Mouse (Mus musculus) midbrain, embryonic 12.5 days (tissue): ENCODE measurements around the gene Npl. TPM values are rescaled to one million over a fixed set of nuclear protein-coding genes. Genes with fewer than 3 reads are reported as not detected.

ENCODE experiments used
- ATAC-seq: fragments of 200-750 bp; cut with Nextera tagmentation; 2 replicates; pipeline ENCODE4 v1.8.0; 2017; ENCODE audit warnings: low read depth, moderate TSS enrichment, moderate library complexity; ENCODE audit not compliant: low FRiP score
- H3K27ac ChIP-seq: fragments of 300-500 bp; sonication (generic); replicated peaks from 2 replicates; pipeline ENCODE4 v1.5.1; 2016; ENCODE audit warnings: mild to moderate bottlenecking
- H3K27me3 ChIP-seq: fragments of 300-500 bp; sonication (generic); 2 replicates; pipeline ENCODE4 v1.6.1; 2016; ENCODE audit warnings: mild to moderate bottlenecking
- H3K36me3 ChIP-seq: fragments of 300-500 bp; sonication (generic); 2 replicates; pipeline ENCODE4 v1.6.1; 2016
- H3K4me1 ChIP-seq: fragments of 300-500 bp; sonication (generic); 2 replicates; pipeline ENCODE4 v1.6.1; 2016
- H3K4me2 ChIP-seq: fragments of 300-500 bp; sonication (generic); replicated peaks from 2 replicates; pipeline ENCODE4 v1.6.1; 2016; ENCODE audit warnings: mild to moderate bottlenecking, moderate library complexity
- H3K4me3 ChIP-seq: fragments of 300-500 bp; sonication (generic); 2 replicates; pipeline ENCODE4 v1.5.1; 2016; ENCODE audit warnings: mild to moderate bottlenecking
- H3K9ac ChIP-seq: fragments of 300-500 bp; sonication (generic); replicated peaks from 2 replicates; pipeline ENCODE4 v1.6.1; 2016; ENCODE audit warnings: mild to moderate bottlenecking, moderate library complexity
- H3K9me3 ChIP-seq: fragments of 300-500 bp; sonication (generic); 2 replicates; pipeline ENCODE4 v1.6.1; 2016; ENCODE audit warnings: mild to moderate bottlenecking
- WGBS: fragments of 180-500 bp; shearing (Covaris S2); methylation state at CpG from one replicate; pipeline ENCODE4 v1.1.7; 2016; 5-methylcytosine and 5-hydroxymethylcytosine counted together
- polyA plus RNA-seq: library from polyadenylated mRNA; unstranded; fragments of >200 nt; fragmentation: Nextera tagmentation; extraction: Ambion mirVana; gene quantifications from 2 replicates; pipeline ENCODE4 v1.2.1, GENCODE M21; 2016

Npl gene
- polyA plus RNA-seq, 1 experiment from 2014 or later: 16.7 TPM

DNA sequence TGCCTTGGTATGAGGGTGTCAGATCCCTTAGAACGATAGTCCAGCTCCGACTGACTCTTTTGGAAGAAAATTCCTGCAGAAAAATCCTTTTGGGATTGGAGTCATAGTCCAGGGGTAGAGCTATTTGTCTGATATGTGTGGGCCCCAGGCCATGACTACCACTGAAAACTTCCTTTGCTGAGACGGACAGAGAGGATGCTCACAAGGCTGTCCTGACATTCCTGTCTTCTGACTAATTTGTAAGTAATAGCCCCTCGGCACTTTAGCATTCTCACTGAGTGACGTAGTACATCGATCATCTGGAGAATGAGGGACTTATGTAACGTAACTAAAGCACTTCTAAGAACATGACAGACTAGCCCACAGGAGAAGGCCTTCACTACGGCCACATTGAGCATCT lies 15.9 kb upstream of the Npl start:
- Histone ChIP-seq H3K4me2 (no peak overlapping the region), H3K4me3 (no peak overlapping the region), H3K9ac (no peak overlapping the region), H3K4me1 (peaks cover 2% of the 10 kb centered on the region; the same call in 1 of the 2 replicates), H3K27me3 (no peaks in the 10 kb centered on the region), H3K27ac (no peak overlapping the region), H3K9me3 (no peaks in the 10 kb centered on the region), H3K36me3 (no peaks in the 10 kb centered on the region)
- no peak for ATAC-seq
- whole genome bisulfite sequencing: 89% methylated on average over 8 of the region's 8 CpGs

DNA sequence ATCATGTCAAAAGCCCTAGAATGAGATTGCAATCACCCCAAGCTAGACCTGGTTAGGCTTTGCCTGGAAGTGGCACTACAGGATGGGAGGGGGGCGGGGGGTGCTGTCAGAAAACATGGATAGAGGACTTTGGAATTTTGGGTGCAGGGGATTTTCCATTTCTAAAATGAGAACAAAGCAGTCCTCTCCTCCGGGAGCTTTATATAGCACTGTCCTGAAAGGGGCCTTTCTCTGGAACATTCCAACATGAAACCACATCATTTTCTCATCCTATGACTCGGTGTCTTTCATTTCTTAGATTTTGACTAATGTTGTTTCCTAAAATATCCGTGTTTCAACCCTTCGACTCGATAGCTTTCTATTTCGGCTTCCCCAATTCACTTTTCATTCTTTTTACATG lies 14.9 kb upstream of the Npl start:
- Histone ChIP-seq H3K27me3 (peaks cover 6% of the 10 kb centered on the region; the same call in 1 of the 2 replicates), H3K36me3 (no peaks in the 10 kb centered on the region), H3K4me2 (no peak overlapping the region), H3K4me1 (peaks cover 7% of the 10 kb centered on the region; the same call in 1 of the 2 replicates), H3K27ac (no peak overlapping the region), H3K9ac (no peak overlapping the region), H3K9me3 (no peaks in the 10 kb centered on the region), H3K4me3 (no peak overlapping the region)
- ATAC-seq: no peak
- 91% methylated on average over 7 of the region's 7 CpGs for WGBS

DNA sequence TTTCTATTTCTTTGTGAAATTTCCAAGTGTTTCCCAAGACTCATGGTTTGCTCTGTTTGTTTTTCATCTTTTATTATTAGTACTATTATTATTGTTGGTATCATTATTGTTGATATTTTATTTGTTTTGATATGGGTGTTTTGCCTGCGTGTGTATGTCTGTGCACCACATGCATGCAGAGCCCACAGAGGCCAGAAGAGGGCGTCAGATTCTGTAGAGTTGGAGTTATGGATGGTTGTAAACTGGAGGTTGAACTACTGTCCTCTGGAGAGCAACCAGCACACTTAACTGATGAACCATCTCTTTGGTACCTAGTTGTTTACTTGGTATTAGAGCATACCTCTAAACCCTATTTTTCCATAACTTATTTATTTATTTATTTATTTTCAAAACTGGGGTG lies 13.8 kb upstream of the Npl start:
- 48% methylated on average over 2 of the region's 2 CpGs for WGBS
- Histone ChIP-seq H3K27ac (no peak overlapping the region), H3K4me3 (no peak overlapping the region), H3K4me2 (no peak overlapping the region), H3K9me3 (no peaks in the 10 kb centered on the region), H3K4me1 (peaks cover 8% of the 10 kb centered on the region; the same call in 1 of the 2 replicates), H3K27me3 (peaks cover 9% of the 10 kb centered on the region), H3K36me3 (no peaks in the 10 kb centered on the region), H3K9ac (no peak overlapping the region)
- no peak for ATAC-seq

DNA sequence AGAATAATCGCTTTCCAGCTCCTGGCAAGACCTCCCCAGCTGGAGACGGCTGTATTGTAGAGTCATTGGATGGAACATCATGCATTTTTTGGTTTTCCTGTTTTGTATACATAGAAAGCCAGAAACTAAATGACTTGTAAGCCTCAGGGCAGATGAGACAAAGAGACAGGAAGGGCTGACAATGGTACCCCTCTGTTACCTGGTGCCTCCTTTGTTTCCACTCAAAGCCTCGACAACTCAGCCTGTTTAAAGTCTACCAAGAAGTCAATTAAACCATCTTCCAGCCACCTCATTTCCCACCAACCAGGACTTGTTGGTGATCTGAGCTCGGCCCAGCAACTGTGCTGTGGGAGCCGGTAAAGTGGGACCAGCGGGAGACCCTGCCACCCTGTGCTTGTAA lies 11.0 kb upstream of the Npl start:
- Histone ChIP-seq H3K9ac (no peak overlapping the region), H3K4me2 (no peak overlapping the region), H3K4me1 (peaks cover 8% of the 10 kb centered on the region; the same call in 1 of the 2 replicates), H3K4me3 (no peak overlapping the region), H3K27ac (no peak overlapping the region), H3K27me3 (peaks cover 18% of the 10 kb centered on the region), H3K36me3 (no peaks in the 10 kb centered on the region), H3K9me3 (no peaks in the 10 kb centered on the region)
- 63% methylated on average over 6 of the region's 6 CpGs for WGBS
- no peak for ATAC-seq

DNA sequence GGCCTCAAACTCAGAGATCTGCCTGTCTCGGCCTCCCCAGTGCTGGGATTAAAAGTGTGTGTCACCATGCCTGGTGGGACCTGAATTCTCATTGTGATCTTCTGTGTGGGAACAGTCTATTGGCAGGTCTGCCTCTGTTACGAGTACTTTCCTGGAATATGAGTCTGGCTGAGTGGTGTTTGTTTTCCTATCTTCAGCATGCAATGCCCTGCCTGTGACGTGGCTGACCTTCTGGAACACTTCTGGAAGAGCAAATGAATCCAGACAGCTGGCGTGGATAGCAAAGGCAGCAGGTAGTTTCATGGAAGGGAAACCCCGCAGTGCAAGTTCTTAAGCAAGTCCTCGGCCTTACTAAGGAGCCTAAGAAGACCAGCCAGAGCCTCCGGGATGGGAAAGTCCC lies 9.9 kb upstream of the Npl start:
- no peak overlapping the region for H3K4me2 ChIP-seq
- H3K9me3 ChIP-seq: no peaks in the 10 kb centered on the region
- H3K36me3 ChIP-seq: no peaks in the 10 kb centered on the region
- 62% methylated on average over 7 of the region's 7 CpGs for WGBS
- no peak overlapping the region for H3K4me3 ChIP-seq
- no peak overlapping the region for H3K27ac ChIP-seq
- no peak for ATAC-seq
- peaks cover 18% of the 10 kb centered on the region for H3K27me3 ChIP-seq
- H3K4me1 ChIP-seq: peaks cover 8% of the 10 kb centered on the region; the same call in 1 of the 2 replicates
- no peak overlapping the region for H3K9ac ChIP-seq

DNA sequence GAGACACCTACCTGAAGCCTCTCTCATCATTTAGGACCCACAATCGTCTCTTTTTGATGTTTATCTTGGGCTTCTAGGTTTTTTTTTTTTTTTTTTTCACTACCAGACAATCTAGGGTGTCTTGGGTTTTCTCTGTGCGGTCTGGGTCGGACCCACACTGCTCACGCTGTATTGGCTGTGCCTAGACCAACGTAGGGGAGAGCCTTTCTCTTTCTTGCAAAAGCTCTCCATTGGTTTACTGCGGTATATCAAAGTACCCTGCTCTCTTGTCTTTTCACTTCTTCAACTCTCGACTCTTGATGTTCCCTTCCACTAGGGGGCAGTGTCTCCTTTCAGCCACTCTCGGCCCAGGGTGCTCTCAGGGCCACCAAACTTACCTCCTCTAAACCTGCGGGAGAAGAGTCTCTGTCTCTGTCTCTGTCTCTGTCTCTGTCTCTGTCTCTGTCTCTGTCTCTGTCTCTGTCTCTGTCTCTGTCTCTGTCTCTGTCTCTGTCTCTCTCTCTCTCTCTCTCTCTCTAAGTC lies 9.3 kb upstream of the Npl start:
- ATAC-seq: peak; percentile 59; the same call in 1 of the 2 replicates
- WGBS: 18% methylated on average over 9 of the region's 9 CpGs
- H3K27me3 ChIP-seq: peaks cover 18% of the 10 kb centered on the region

DNA sequence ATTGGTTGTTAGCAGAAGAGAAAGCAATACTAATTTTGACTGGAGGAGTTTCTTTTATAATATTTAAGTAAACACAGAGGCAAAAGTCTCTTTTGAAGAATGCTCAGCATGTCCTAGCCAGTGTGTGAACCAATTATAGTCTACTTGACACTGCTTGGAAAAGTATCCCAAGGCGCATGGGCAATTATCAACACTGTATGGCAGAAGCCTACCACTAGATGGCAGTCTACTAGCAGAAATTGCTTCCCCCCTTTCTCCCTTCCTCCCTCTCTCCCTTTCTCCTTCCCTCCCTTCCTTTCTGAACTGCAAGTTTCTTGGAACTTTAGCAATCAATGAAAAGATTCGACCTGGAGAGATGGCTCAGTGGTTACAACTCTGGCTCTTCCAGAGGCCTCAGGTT lies 7.1 kb upstream of the Npl start:
- Histone ChIP-seq H3K4me3 (no peak overlapping the region), H3K27me3 (peaks cover 18% of the 10 kb centered on the region), H3K9me3 (no peaks in the 10 kb centered on the region), H3K4me2 (no peak overlapping the region), H3K36me3 (no peaks in the 10 kb centered on the region), H3K9ac (no peak overlapping the region), H3K27ac (no peak overlapping the region), H3K4me1 (peaks cover 8% of the 10 kb centered on the region; the same call in 1 of the 2 replicates)
- WGBS: 3% methylated on average over 2 of the region's 2 CpGs
- ATAC-seq: peak; percentile 59

More for the DNA sequence above, 9.3 kb upstream of the Npl start:
- H3K4me2 ChIP-seq: no peak overlapping the region
- H3K4me1 ChIP-seq: peaks cover 8% of the 10 kb centered on the region; the same call in 1 of the 2 replicates
- no peaks in the 10 kb centered on the region for H3K9me3 ChIP-seq
- H3K9ac ChIP-seq: no peak overlapping the region
- no peak overlapping the region for H3K27ac ChIP-seq
- no peaks in the 10 kb centered on the region for H3K36me3 ChIP-seq
- no peak overlapping the region for H3K4me3 ChIP-seq

DNA sequence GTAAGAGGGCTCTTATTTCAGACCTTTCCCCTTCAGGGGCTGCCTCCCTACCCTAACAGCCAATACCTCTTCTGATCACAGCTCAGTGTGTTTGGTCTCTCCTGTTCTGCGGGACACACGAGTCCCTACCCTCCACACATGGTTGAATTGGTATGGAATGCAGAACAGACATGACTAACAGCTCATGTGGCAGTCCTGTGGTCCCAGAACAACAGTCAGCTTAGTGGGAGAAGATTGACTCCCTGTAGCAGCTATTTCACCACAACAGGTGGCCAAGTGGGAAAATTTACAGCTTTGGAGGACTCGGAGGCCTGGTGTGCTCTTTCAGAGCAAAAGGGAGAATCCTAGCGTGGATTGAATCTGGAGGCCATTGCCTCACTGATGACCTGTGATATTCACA lies 6.4 kb upstream of the Npl start:
- Histone ChIP-seq H3K27ac (no peak overlapping the region), H3K9me3 (no peaks in the 10 kb centered on the region), H3K4me1 (peaks cover 7% of the 10 kb centered on the region; the same call in 1 of the 2 replicates), H3K9ac (no peak overlapping the region), H3K36me3 (no peaks in the 10 kb centered on the region), H3K27me3 (peaks cover 18% of the 10 kb centered on the region), H3K4me2 (no peak overlapping the region), H3K4me3 (no peak overlapping the region)
- WGBS: 80% methylated on average over 4 of the region's 4 CpGs
- no peak for ATAC-seq

DNA sequence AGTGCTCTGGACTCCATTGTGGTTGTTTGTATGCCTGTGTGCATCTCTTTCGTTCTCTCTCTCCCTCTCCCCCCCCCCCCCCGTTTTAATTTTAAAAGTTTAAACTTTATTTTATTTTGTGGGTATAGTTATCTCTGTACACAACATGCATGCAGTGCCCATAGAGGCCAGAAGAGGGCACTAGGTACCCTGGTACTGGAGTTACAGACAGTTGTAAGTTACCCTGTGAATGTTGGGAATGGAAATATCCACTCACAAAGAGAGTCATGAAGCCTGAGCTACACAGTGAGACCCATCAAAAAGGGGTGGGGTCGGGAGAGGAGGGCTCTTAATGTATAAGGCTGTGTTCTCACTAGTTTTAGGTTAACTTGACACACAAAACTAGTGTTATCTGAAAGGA lies 969 bp upstream of the Npl start:
- peaks cover 4% of the 10 kb centered on the region; the same call in 1 of the 2 replicates for H3K4me1 ChIP-seq
- no peak overlapping the region for H3K4me2 ChIP-seq
- no peak overlapping the region for H3K9ac ChIP-seq
- WGBS: 34% methylated on average over 3 of the region's 3 CpGs
- H3K27ac ChIP-seq: no peak overlapping the region
- peak; percentile 18; the same call in 1 of the 2 replicates for ATAC-seq
- no peak overlapping the region for H3K4me3 ChIP-seq
- H3K27me3 ChIP-seq: peaks cover 6% of the 10 kb centered on the region; the same call in 1 of the 2 replicates
- no peaks in the 10 kb centered on the region for H3K9me3 ChIP-seq
- no peaks in the 10 kb centered on the region for H3K36me3 ChIP-seq

DNA sequence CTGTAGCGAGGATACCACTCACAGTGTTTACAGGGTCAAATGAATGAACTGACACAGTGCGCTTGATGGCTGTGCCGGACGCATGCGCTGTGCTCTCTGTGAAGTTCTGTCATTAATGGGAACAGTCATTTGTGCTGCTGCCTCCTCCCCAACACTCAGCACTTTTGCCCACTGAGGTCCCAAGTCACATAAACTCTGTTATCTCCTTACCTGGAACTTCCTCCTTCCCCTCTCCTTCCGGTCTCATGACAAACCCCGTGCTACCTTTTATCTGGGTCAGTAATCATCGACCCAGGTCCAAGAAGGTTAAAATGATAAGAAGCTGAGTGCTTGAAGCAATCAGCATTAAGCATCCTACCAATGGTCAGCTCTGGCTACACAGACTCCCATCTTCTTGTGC lies 2.3 kb downstream of the Npl start:
- whole genome bisulfite sequencing: 88% methylated on average over 8 of the region's 8 CpGs
- H3K4me2 ChIP-seq: no peak overlapping the region
- no peak overlapping the region for H3K27ac ChIP-seq
- H3K9ac ChIP-seq: no peak overlapping the region
- H3K4me3 ChIP-seq: no peak overlapping the region
- no peaks in the 10 kb centered on the region for H3K9me3 ChIP-seq
- ATAC-seq: no peak
- no peaks in the 10 kb centered on the region for H3K36me3 ChIP-seq
- peaks cover 10% of the 10 kb centered on the region; the same call in 1 of the 2 replicates for H3K4me1 ChIP-seq
- peaks cover 9% of the 10 kb centered on the region; the same call in 1 of the 2 replicates for H3K27me3 ChIP-seq

DNA sequence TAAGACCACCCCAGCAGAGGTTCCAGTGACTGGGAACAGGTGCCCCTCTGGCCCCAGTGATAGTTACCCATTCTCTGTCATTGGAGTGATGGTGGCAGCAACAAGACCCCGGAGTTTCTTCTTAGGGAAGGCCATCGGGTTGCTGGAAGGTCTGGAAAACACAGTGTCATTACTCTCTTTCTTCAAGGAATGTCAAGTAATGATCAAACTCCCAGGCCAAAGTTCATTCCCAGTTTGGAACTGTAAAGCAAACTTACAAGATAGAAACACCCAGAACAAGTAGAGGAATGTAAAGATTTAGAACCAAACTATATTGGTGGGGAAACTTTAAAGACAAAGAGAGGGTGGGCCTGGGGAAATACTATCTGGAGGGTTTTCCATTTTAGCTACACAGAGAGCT lies 4.6 kb downstream of the Npl start:
- Histone ChIP-seq H3K4me1 (peaks cover 18% of the 10 kb centered on the region), H3K27me3 (peaks cover 9% of the 10 kb centered on the region; the same call in 1 of the 2 replicates), H3K9ac (no peak overlapping the region), H3K4me3 (no peak overlapping the region), H3K36me3 (no peaks in the 10 kb centered on the region), H3K9me3 (no peaks in the 10 kb centered on the region), H3K27ac (no peak overlapping the region), H3K4me2 (no peak overlapping the region)
- ATAC-seq: no peak
- WGBS: 91% methylated on average over 2 of the region's 2 CpGs

DNA sequence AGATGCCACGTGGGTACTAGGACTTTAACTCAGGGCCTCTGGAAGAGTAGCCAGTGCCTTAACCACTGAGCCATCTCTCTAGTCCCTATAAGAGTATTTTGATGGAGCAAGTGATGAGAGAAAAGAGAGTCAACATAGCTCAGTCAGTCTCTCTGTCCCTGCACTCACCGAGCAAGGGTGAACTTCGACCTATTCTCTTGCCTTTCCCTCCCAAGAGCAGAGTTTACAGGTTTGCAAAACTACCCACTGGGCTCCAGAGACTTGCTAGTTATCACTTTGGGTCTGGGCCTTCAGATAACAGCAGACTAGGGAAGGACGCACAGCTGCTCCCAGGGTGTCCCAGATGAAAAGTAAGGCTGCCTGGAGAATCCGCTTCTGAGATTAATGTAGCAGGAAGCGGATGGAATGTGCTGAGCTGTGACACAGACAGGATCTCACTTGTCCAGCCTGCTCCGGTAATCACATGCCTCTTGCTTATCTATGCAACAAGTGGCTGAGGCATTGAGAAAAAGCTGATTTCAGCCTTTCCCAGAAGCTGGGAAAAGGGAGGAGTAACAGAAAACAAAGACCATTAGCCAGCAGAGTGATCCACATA lies 7.0 kb downstream of the Npl start:
- no peak overlapping the region for H3K4me2 ChIP-seq
- WGBS: 49% methylated on average over 7 of the region's 7 CpGs

More for the DNA sequence above, 7.0 kb downstream of the Npl start:
- Histone ChIP-seq H3K36me3 (no peaks in the 10 kb centered on the region), H3K27me3 (0 out of 2 replicates have a peak, but pooled peaks cover 3% of the 10 kb centered on the region), H3K9ac (no peak overlapping the region), H3K4me3 (no peak overlapping the region), H3K27ac (no peak overlapping the region), H3K9me3 (no peaks in the 10 kb centered on the region), H3K4me1 (peaks cover 24% of the 10 kb centered on the region)
- ATAC-seq: no peak
